Mouse (Mus musculus) MEL (cell line): ENCODE results near the gene Ints14. TPM values are rescaled to one million over a fixed set of nuclear protein-coding genes. Genes with fewer than 3 reads are reported as not detected.

ENCODE experiments used
- DNase-seq: peaks from one replicate; pipeline ENCODE4 v3.0.0; 2011; ENCODE audit warnings: low read depth, low spot score
- H3K27ac ChIP-seq: 2 replicates; pipeline ENCODE4 v1.5.1; 2012; ENCODE audit warnings: low read depth, mild to moderate bottlenecking, control low read depth, low read length, moderate library complexity; ENCODE audit not compliant: control insufficient read depth
- H3K27me3 ChIP-seq, 2 experiments: fragments of 150-350 bp in 1 of 2; sonication (generic) in 1 of 2; 2 replicates each; pipeline ENCODE4 v1.6.1; 2012; ENCODE audit warnings: low read length in 2 of 2, mild to moderate bottlenecking in 2 of 2, improper control_type of control experiment in 1 of 2, moderate library complexity in 1 of 2; ENCODE audit not compliant: insufficient read depth in 2 of 2, control insufficient read depth in 1 of 2
- H3K36me3 ChIP-seq, 2 experiments: 2 replicates each; pipeline ENCODE4 v1.6.1; 2012 to 2014; ENCODE audit warnings: low read length in 2 of 2, improper control_type of control experiment in 1 of 2, inconsistent platforms in 1 of 2, mild to moderate bottlenecking in 1 of 2; ENCODE audit not compliant: insufficient read depth in 2 of 2, control insufficient read depth in 1 of 2
- H3K4me1 ChIP-seq, 2 experiments: fragments of 150-350 bp in 1 of 2; sonication (generic) in 1 of 2; 2 replicates each; pipeline ENCODE4 v1.6.1; 2012; ENCODE audit warnings: low read length in 2 of 2, improper control_type of control experiment in 1 of 2, mild to moderate bottlenecking in 1 of 2; ENCODE audit not compliant: insufficient read depth in 2 of 2, control insufficient read depth in 1 of 2
- H3K4me3 ChIP-seq, 2 experiments: fragments of 150-350 bp in 1 of 2; sonication (generic) in 1 of 2; 2 replicates each; pipeline ENCODE4 v1.5.1; 2012; ENCODE audit warnings: low read depth in 2 of 2, low read length in 2 of 2, mild to moderate bottlenecking in 2 of 2, moderate library complexity in 2 of 2, control low read depth in 1 of 2, improper control_type of control experiment in 1 of 2; ENCODE audit not compliant: control insufficient read depth in 1 of 2, insufficient read depth in 1 of 2
- H3K79me2 ChIP-seq: 2 replicates; pipeline ENCODE4 v1.6.1; 2012; ENCODE audit warnings: mild to moderate bottlenecking, low read length, moderate library complexity; ENCODE audit not compliant: control insufficient read depth, poor library complexity, insufficient read depth
- H3K9ac ChIP-seq: 2 replicates; pipeline ENCODE4 v1.6.1; 2012; ENCODE audit warnings: low read depth, mild to moderate bottlenecking, control low read depth, low read length, moderate library complexity; ENCODE audit not compliant: control insufficient read depth, poor library complexity, severe bottlenecking
- H3K9me3 ChIP-seq: fragments of 150-350 bp; sonication (generic); replicated peaks from 2 replicates; pipeline ENCODE4 v1.6.1; 2012; ENCODE audit warnings: mild to moderate bottlenecking, low read length, improper control_type of control experiment, moderate library complexity; ENCODE audit not compliant: insufficient read depth
- BHLHE40 ChIP-seq: IDR thresholded peaks from 2 replicates; pipeline ENCODE4 v1.6.1; 2012; ENCODE audit warnings: low read depth, mild to moderate bottlenecking, inconsistent platforms, low read length, improper control_type of control experiment, borderline replicate concordance
- CHD1 ChIP-seq: IDR thresholded peaks from 2 replicates; pipeline ENCODE4 v1.6.1; 2012; ENCODE audit warnings: low read depth, mild to moderate bottlenecking, inconsistent platforms, low read length, improper control_type of control experiment
- CHD2 ChIP-seq: IDR thresholded peaks from 2 replicates; pipeline ENCODE4 v1.6.1; 2011; ENCODE audit warnings: low read length, improper control_type of control experiment
- CTCF ChIP-seq, 3 experiments: IDR thresholded peaks in 2 of 3; conservative IDR thresholded peaks in 1 of 3; 2 replicates each; pipeline ENCODE4 v1.5.1; 2011 to 2012; ENCODE audit warnings: low read length in 3 of 3, low read depth in 2 of 3, mild to moderate bottlenecking in 2 of 3, improper control_type of control experiment in 1 of 3, inconsistent platforms in 1 of 3, mixed read lengths in 1 of 3, moderate library complexity in 1 of 3; ENCODE audit not compliant: control insufficient read depth in 1 of 3, insufficient read depth in 1 of 3, poor library complexity in 1 of 3, severe bottlenecking in 1 of 3
- E2F4 ChIP-seq: IDR thresholded peaks from 2 replicates; pipeline ENCODE4 v1.6.1; 2011; ENCODE audit warnings: low read depth, low read length, improper control_type of control experiment, borderline replicate concordance
- ELF1 ChIP-seq: IDR thresholded peaks from 2 replicates; pipeline ENCODE4 v1.6.1; 2014; ENCODE audit warnings: low read depth, mild to moderate bottlenecking, inconsistent platforms, low read length, improper control_type of control experiment, moderate library complexity
- EP300 ChIP-seq, 2 experiments: IDR thresholded peaks; 2 replicates each; pipeline ENCODE4 v1.6.1; 2011; ENCODE audit warnings: improper control_type of control experiment in 2 of 2, low read length in 2 of 2, low read depth in 1 of 2, mild to moderate bottlenecking in 1 of 2
- ETS1 ChIP-seq: IDR thresholded peaks from 2 replicates; pipeline ENCODE4 v1.6.1; 2012; ENCODE audit warnings: low read depth, mild to moderate bottlenecking, inconsistent platforms, low read length, improper control_type of control experiment, moderate library complexity
- GABPA ChIP-seq: IDR thresholded peaks from 2 replicates; pipeline ENCODE4 v1.6.1; 2012; ENCODE audit warnings: low read depth, mild to moderate bottlenecking, inconsistent platforms, low read length, improper control_type of control experiment, moderate library complexity
- GATA1 ChIP-seq: IDR thresholded peaks from 2 replicates; pipeline ENCODE4 v1.6.1; 2011; ENCODE audit warnings: low read depth, low read length, improper control_type of control experiment
- HCFC1 ChIP-seq: IDR thresholded peaks from 2 replicates; pipeline ENCODE4 v1.6.1; 2012; ENCODE audit warnings: low read depth, mild to moderate bottlenecking, inconsistent platforms, low read length, improper control_type of control experiment, moderate library complexity
- JUND ChIP-seq: IDR thresholded peaks from 2 replicates; pipeline ENCODE4 v1.6.1; 2011; ENCODE audit warnings: low read depth, mild to moderate bottlenecking, improper control_type of control experiment, low read length
- KAT2A ChIP-seq: conservative IDR thresholded peaks from 2 replicates; pipeline ENCODE4 v1.6.1; 2012; ENCODE audit warnings: low read depth, low read length, improper control_type of control experiment, inconsistent platforms
- MAFK ChIP-seq: IDR thresholded peaks from 2 replicates; pipeline ENCODE4 v1.6.1; 2011; ENCODE audit warnings: low read depth, mild to moderate bottlenecking, low read length, improper control_type of control experiment, borderline replicate concordance
- MAX ChIP-seq: IDR thresholded peaks from 2 replicates; pipeline ENCODE4 v1.6.1; 2011; ENCODE audit warnings: low read length, improper control_type of control experiment
- MAZ ChIP-seq: IDR thresholded peaks from 2 replicates; pipeline ENCODE4 v1.6.1; 2012; ENCODE audit warnings: low read depth, mild to moderate bottlenecking, inconsistent platforms, low read length, improper control_type of control experiment
- MXI1 ChIP-seq: IDR thresholded peaks from 2 replicates; pipeline ENCODE4 v1.6.1; 2011; ENCODE audit warnings: mild to moderate bottlenecking, low read depth, low read length, improper control_type of control experiment
- MYC ChIP-seq: IDR thresholded peaks from 2 replicates; pipeline ENCODE4 v1.6.1; 2011; ENCODE audit warnings: low read depth, mild to moderate bottlenecking, low read length, improper control_type of control experiment, moderate library complexity
- NELFE ChIP-seq: IDR thresholded peaks from 2 replicates; pipeline ENCODE4 v1.6.1; 2011; ENCODE audit warnings: low read depth, low read length, improper control_type of control experiment
- NRF1 ChIP-seq: IDR thresholded peaks from 2 replicates; pipeline ENCODE4 v1.6.1; 2014; ENCODE audit warnings: low read depth, mild to moderate bottlenecking, inconsistent platforms, low read length, improper control_type of control experiment, moderate library complexity; ENCODE audit not compliant: poor library complexity, insufficient read depth, severe bottlenecking
- POLR2A ChIP-seq, 2 experiments: IDR thresholded peaks; 2 replicates each; pipeline ENCODE4 v1.6.1; 2011 to 2012; ENCODE audit warnings: low read length in 2 of 2, mild to moderate bottlenecking in 2 of 2, control low read depth in 1 of 2, improper control_type of control experiment in 1 of 2, low read depth in 1 of 2, moderate library complexity in 1 of 2; ENCODE audit not compliant: control insufficient read depth in 1 of 2, insufficient read depth in 1 of 2, poor library complexity in 1 of 2
- POLR2AphosphoS2 ChIP-seq: IDR thresholded peaks from 2 replicates; pipeline ENCODE4 v1.6.1; 2011; ENCODE audit warnings: low read length, improper control_type of control experiment
- POLR2AphosphoS5 ChIP-seq: IDR thresholded peaks from 2 replicates; pipeline ENCODE4 v1.6.1; 2012; ENCODE audit warnings: low read depth, borderline replicate concordance, mild to moderate bottlenecking, inconsistent platforms, low read length, moderate library complexity, mixed read lengths
- RAD21 ChIP-seq: IDR thresholded peaks from 2 replicates; pipeline ENCODE4 v1.6.1; 2011; ENCODE audit warnings: mild to moderate bottlenecking, low read depth, low read length, improper control_type of control experiment
- SIN3A ChIP-seq: IDR thresholded peaks from 2 replicates; pipeline ENCODE4 v1.6.1; 2012; ENCODE audit warnings: low read length, improper control_type of control experiment, inconsistent platforms
- SMC3 ChIP-seq: IDR thresholded peaks from 2 replicates; pipeline ENCODE4 v1.6.1; 2011; ENCODE audit warnings: low read depth, low read length, improper control_type of control experiment
- TAL1 ChIP-seq: IDR thresholded peaks from 2 replicates; pipeline ENCODE4 v1.6.1; 2012; ENCODE audit warnings: mild to moderate bottlenecking, inconsistent platforms, low read length, moderate library complexity, mixed read lengths
- TBP ChIP-seq: IDR thresholded peaks from 2 replicates; pipeline ENCODE4 v1.8.0; 2011; ENCODE audit warnings: low read depth, low read length, improper control_type of control experiment
- TCF12 ChIP-seq: IDR thresholded peaks from 2 replicates; pipeline ENCODE4 v1.6.1; 2014; ENCODE audit warnings: low read depth, mild to moderate bottlenecking, inconsistent platforms, low read length, improper control_type of control experiment, moderate library complexity
- UBTF ChIP-seq: IDR thresholded peaks from 2 replicates; pipeline ENCODE4 v1.6.1; 2012; ENCODE audit warnings: low read depth, mild to moderate bottlenecking, inconsistent platforms, low read length, improper control_type of control experiment, moderate library complexity, borderline replicate concordance; ENCODE audit not compliant: insufficient read depth
- USF2 ChIP-seq, 2 experiments: IDR thresholded peaks; 2 replicates each; pipeline ENCODE4 v1.6.1; 2011 to 2012; ENCODE audit warnings: improper control_type of control experiment in 2 of 2, low read length in 2 of 2, borderline replicate concordance in 1 of 2, inconsistent platforms in 1 of 2, low read depth in 1 of 2, mild to moderate bottlenecking in 1 of 2; ENCODE audit not compliant: insufficient read depth in 1 of 2
- ZC3H11A ChIP-seq: IDR thresholded peaks from 2 replicates; pipeline ENCODE4 v1.6.1; 2012; ENCODE audit warnings: low read depth, mild to moderate bottlenecking, inconsistent platforms, low read length, improper control_type of control experiment
- ZKSCAN1 ChIP-seq: IDR thresholded peaks from 2 replicates; pipeline ENCODE4 v1.6.1; 2012; ENCODE audit warnings: low read depth, mild to moderate bottlenecking, inconsistent platforms, low read length, improper control_type of control experiment, moderate library complexity
- ZMIZ1 ChIP-seq: IDR thresholded peaks from 2 replicates; pipeline ENCODE4 v1.6.1; 2012; ENCODE audit warnings: low read depth, mild to moderate bottlenecking, inconsistent platforms, low read length, improper control_type of control experiment, moderate library complexity
- ZNF384 ChIP-seq: IDR thresholded peaks from 2 replicates; pipeline ENCODE4 v1.6.1; 2012; ENCODE audit warnings: low read depth, mild to moderate bottlenecking, inconsistent platforms, low read length, improper control_type of control experiment
- polyA plus RNA-seq, 2 experiments: library from polyadenylated mRNA; stranded (reverse) in 1 of 2; unstranded in 1 of 2; fragments of >175 nt in 1 of 2; fragments of >200 nt in 1 of 2; gene quantifications; 2 replicates each; pipeline versions ENCODE4 v1.2.1 to v1.2.4; 2012; ENCODE audit warnings: low replicate concordance in 2 of 2, low read depth in 1 of 2; ENCODE audit not compliant: insufficient read length in 2 of 2, insufficient read depth in 1 of 2, missing spikeins in 1 of 2
- total RNA-seq: library from RNA; depleted of rRNA; stranded (reverse); fragments of 300-350 nt; gene quantifications from 2 replicates; pipeline ENCODE4 v1.2.3, GENCODE M21; 2012

Ints14 gene
- total and polyA plus RNA-seq, 3 experiments: 37.9 to 54.1 TPM; not detected in 1

GRCm38 (mm10) chr9:64936508-64936907 lies 24.2 kb upstream of the Ints14 start (continued):
- TF ChIP-seq MAX: no peak
- no peak for TF ChIP-seq USF2 (IDR thresholded peaks at IDR 0.05; ENCODE audit: borderline replicate concordance in 1 of 2, insufficient read depth in 1 of 2, low read depth in 1 of 2, low read length in 2 of 2)
- TF ChIP-seq ZNF384: peak; percentile 39; the same call in 1 of the 2 replicates

GRCm38 (mm10) chr9:64937491-64937890 lies 23.2 kb upstream of the Ints14 start:
- peaks cover 0 to 16% of the 10 kb centered on the region in 2 experiments; a peak in 2 of 4 replicates for H3K36me3 ChIP-seq
- H3K9me3 ChIP-seq: no peaks in the 10 kb centered on the region
- no peaks in the 10 kb centered on the region for H3K27me3 ChIP-seq
- no peak overlapping the region for H3K4me3 ChIP-seq
- peak; percentile 74 for DNase-seq
- H3K27ac ChIP-seq: peak overlapping the region; percentile 49; the same call in 1 of the 2 replicates
- H3K4me1 ChIP-seq: peaks cover 12 to 44% of the 10 kb centered on the region in 2 experiments; a peak in 3 of 4 replicates
- H3K79me2 ChIP-seq: no peaks in the 10 kb centered on the region
- H3K9ac ChIP-seq: no peak overlapping the region
- TF ChIP-seq E2F4 (no peak), BHLHE40 (no peak), SIN3A (no peak), ZC3H11A (no peak), POLR2AphosphoS5 (no peak), TAL1 (no peak), NRF1 (no peak), POLR2A (IDR thresholded peaks at IDR 0.05; ENCODE audit: control insufficient read depth in 1 of 2, insufficient read depth in 1 of 2, low read depth in 1 of 2, low read length in 2 of 2, poor library complexity in 1 of 2) (no peak), ZNF384 (no peak), EP300 (IDR thresholded peaks at IDR 0.05; ENCODE audit: low read depth in 1 of 2, low read length in 2 of 2) (no peak), MAZ (no peak), MXI1 (no peak), ELF1 (no peak), ZMIZ1 (no peak), POLR2AphosphoS2 (no peak), TCF12 (no peak), SMC3 (peak; percentile 19; the same call in 1 of the 2 replicates), ETS1 (0 out of 2 replicates have a peak, but pooled peaks have one; percentile 10), KAT2A (no peak), UBTF (no peak), ZKSCAN1 (no peak), USF2 (IDR thresholded peaks at IDR 0.05; ENCODE audit: borderline replicate concordance in 1 of 2, insufficient read depth in 1 of 2, low read depth in 1 of 2, low read length in 2 of 2) (no peak), NELFE (no peak), JUND (peak; percentile 59; the same call in 1 of the 2 replicates), TBP (peak; percentile 68), CHD1 (no peak), GABPA (no peak), MAFK (no peak), HCFC1 (no peak), GATA1 (no peak), MYC (0 out of 2 replicates have a peak, but pooled peaks have one; percentile 52), CTCF (IDR thresholded peaks at IDR 0.05 in 2 of 3, conservative IDR thresholded peaks at IDR 0.05 in 1 of 3; ENCODE audit: control insufficient read depth in 1 of 3, insufficient read depth in 1 of 3, low read depth in 2 of 3, low read length in 3 of 3, poor library complexity in 1 of 3, severe bottlenecking in 1 of 3) (peak; percentile 44 to 56 (median 47)), MAX (no peak), RAD21 (peak; percentile 6; the same call in 1 of the 2 replicates), CHD2 (no peak)
